In the genomic region with DNA sequence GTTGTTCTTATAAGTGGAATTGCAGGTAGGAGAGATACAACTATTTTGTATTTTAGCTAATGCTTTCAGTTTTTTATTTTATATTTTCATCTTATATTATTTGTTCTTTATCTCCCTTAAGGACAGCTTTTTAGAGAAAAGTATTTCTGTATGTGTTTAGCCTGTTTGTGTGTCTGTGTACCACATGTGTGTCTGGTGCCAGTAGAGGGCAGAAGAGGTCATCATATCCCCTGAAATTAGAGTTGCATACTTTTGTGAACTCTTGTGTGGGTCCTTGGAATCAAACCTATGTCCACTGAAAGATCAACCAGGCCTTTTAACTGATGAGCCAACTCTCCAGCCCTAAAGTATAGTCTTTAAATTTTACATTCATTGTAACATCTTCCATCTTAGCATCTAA, we compare ENCODE assay signal across 17 mouse cellular contexts. TPM values are rescaled to one million over a fixed set of nuclear protein-coding genes. Genes with fewer than 3 reads are reported as not detected.
DNase-seq lines count a peak whose midpoint lies in the region; ATAC-seq and TF ChIP-seq lines count a peak whose summit lies in the region.
"Had no signal": no experiment of that assay in that cellular context is flagged by ENCODE, and none has a peak within 500 bp of the region (broad histone marks: within the 10 kb centered on the region; RNA-seq: fewer than 3 reads in every experiment).

No protein-coding gene starts in this region.

- H3K4me3 ChIP-seq in layer of hippocampus, adult 2 months = no peak overlapping the region
- no peak overlapping the region for H3K4me3 ChIP-seq in E14TG2a.4 (replicated peaks; ENCODE audit: low read length)
- H3K4me3 ChIP-seq: heart, embryonic 10.5 days; hindbrain, embryonic 12.5 days; neural tube, embryonic 12.5 days had no signal

- TF ChIP-seq CTCF in layer of hippocampus, adult 2 months (conservative IDR thresholded peaks at IDR 0.05) = peak; percentile 42
- TF ChIP-seq CTCF in E14TG2a.4 (conservative IDR thresholded peaks at IDR 0.05; ENCODE audit: low read length) = peak; percentile 23

- H3K9me3 ChIP-seq in E14TG2a.4 (ENCODE audit: low read length) = no peaks in the 10 kb centered on the region
- H3K9me3 ChIP-seq: heart, embryonic 10.5 days; hindbrain, embryonic 12.5 days; neural tube, embryonic 12.5 days had no signal

- peaks cover 86% of the 10 kb centered on the region for H3K36me3 ChIP-seq in E14TG2a.4 (ENCODE audit: insufficient read depth, low read length)

- no peaks in the 10 kb centered on the region for H3K4me1 ChIP-seq in E14TG2a.4 (replicated peaks; ENCODE audit: low read depth, low read length)
- H3K4me1 ChIP-seq: heart, embryonic 10.5 days; hindbrain, embryonic 12.5 days; neural tube, embryonic 12.5 days had no signal

- H3K27ac ChIP-seq in layer of hippocampus, adult 2 months = no peak overlapping the region
- H3K27ac ChIP-seq: heart, embryonic 10.5 days; hindbrain, embryonic 12.5 days; neural tube, embryonic 12.5 days had no signal

- DNase-seq in CD4-positive, CD25-positive, alpha-beta regulatory T cell, adult 2 months (ENCODE audit: low read depth, low spot score) = peak; percentile 34
- DNase-seq in layer of hippocampus, adult 2 months (ENCODE audit: low spot score in 2 of 2) = no peak
- DNase-seq in layer of hippocampus, adult 8-10 months (ENCODE audit: low spot score in 2 of 2) = no peak
- DNase-seq in induced T-regulatory cell, adult 2 months (ENCODE audit: low read depth) = peak; percentile 39
- DNase-seq in neural tube, embryonic 10.5 days (ENCODE audit: extremely low spot score, low spot score) = no peak
- DNase-seq in cerebellum, adult 11-12 months = no peak
- DNase-seq: adrenal gland, postnatal 14 days; cerebellum, adult 11 months; kidney, adult 2 months; layer of hippocampus, adult 9-11 months; left cerebral cortex, postnatal 4 days; spleen, adult 18-20 months had no signal

- ATAC-seq in CD4-positive, CD25-positive, alpha-beta regulatory T cell, adult 4 months = no peak

- H3K27me3 ChIP-seq in E14TG2a.4 (ENCODE audit: insufficient read depth, low read length) = no peaks in the 10 kb centered on the region
- H3K27me3 ChIP-seq: hindbrain, embryonic 12.5 days; neural tube, embryonic 12.5 days had no signal

RNA-seq across cellular contexts. Expression of gene Setd2, which starts 35.9 kb away (rescaled TPM):
- polyA plus RNA-seq in CD4-positive, CD25-positive, alpha-beta regulatory T cell, adult 4 months (2017; shearing (Covaris generic)) = 10 to 100 TPM; 45.0 to 53.9 TPM
- total RNA-seq in layer of hippocampus, adult 2 months (2021) = 10 to 100 TPM; 50.9 to 64.9 TPM
- 10 to 100 TPM; 54.9 to 70.6 (median 61.4) TPM for total RNA-seq in layer of hippocampus, adult 8-10 months (2022)

RNA-seq across cellular contexts. Expression of gene Nradd, which starts 55.9 kb away (rescaled TPM):
- 1 to 10 TPM; 5.5 to 8.2 TPM for polyA plus RNA-seq in CD4-positive, CD25-positive, alpha-beta regulatory T cell, adult 4 months (2017; shearing (Covaris generic))
- 1 to 10 TPM; 1.9 to 3.4 TPM for total RNA-seq in layer of hippocampus, adult 2 months (2021)
- total RNA-seq in layer of hippocampus, adult 8-10 months (2022) = 1 to 10 TPM; 2.0 to 4.6 (median 3.0) TPM

Comparison
In these comparisons a context has a peak if more than half of its experiments do, and no peak if none do; other contexts are left out.
1. DNase-seq: peak in CD4-positive, CD25-positive, alpha-beta regulatory T cell, adult 2 months (single experiment) and induced T-regulatory cell, adult 2 months (single experiment); none in layer of hippocampus, adult 2 months (0 of 2), layer of hippocampus, adult 8-10 months (0 of 2), neural tube, embryonic 10.5 days (single experiment) and cerebellum, adult 11-12 months (single experiment).